Mouse (Mus musculus): ENCODE measurements around the gene Abcc8. TPM values are rescaled to one million over a fixed set of nuclear protein-coding genes. Genes with fewer than 3 reads are reported as not detected.
A peak's percentile ranks its signal among the peaks of the same experiment; 100 is the strongest.

Gene Abcc8
- polyA plus RNA-seq, 1 experiment from 2014 or later = 5.3 TPM

- no peaks in the 10 kb centered on the region for H3K4me1 ChIP-seq (ENCODE audit: control insufficient read depth, insufficient read depth, low read length)
- H3K4me2 ChIP-seq (ENCODE audit: low read depth) = no peak overlapping the region
- H3K9me3 ChIP-seq (ENCODE audit: control insufficient read depth, low read length) = no peaks in the 10 kb centered on the region
- H3K9ac ChIP-seq (ENCODE audit: low read length) = no peak overlapping the region
- no peak overlapping the region for H3K4me3 ChIP-seq (ENCODE audit: low read depth, low read length)
- ATAC-seq (ENCODE audit: insufficient read depth, low FRiP score, low TSS enrichment) = no peak
- no peak overlapping the region for H3K27ac ChIP-seq (ENCODE audit: low read depth, low read length)
- no peak for DNase-seq (ENCODE audit: low spot score)
- WGBS = 92% methylated on average over 11 of the region's 11 CpGs
- H3K36me3 ChIP-seq (ENCODE audit: control insufficient read depth, insufficient read depth, low read length) = no peaks in the 10 kb centered on the region
- H3K27me3 ChIP-seq (ENCODE audit: control insufficient read depth, insufficient read depth, low read length) = no peaks in the 10 kb centered on the region
These were observed 14.0 kb downstream of the Abcc8 start for GRCm38 (mm10) chr7:46165876-46166275.

DNA sequence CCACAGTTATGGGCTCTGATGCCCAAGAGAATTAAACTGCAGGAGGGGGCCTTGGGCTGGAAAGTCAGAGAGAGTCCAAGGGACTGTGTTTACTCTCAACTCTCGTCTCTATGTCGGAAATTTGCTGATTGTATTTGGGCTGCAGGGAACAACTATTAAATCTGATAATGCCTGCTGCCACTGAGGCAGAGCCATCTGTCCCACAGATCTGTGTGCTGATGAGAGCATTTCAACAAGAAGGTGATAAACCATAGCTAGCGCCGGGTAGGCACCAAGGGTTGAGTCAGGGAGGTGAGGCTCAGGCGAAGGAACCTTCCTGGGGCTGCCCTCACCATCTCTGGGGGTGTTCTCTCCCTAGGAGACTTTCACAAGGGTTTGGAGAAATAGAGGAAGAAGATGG lies 17.1 kb downstream of the Abcc8 start:
- Histone ChIP-seq H3K36me3 (ENCODE audit: control insufficient read depth, insufficient read depth, low read length) (no peaks in the 10 kb centered on the region), H3K27ac (ENCODE audit: low read depth, low read length) (no peak overlapping the region), H3K9me3 (ENCODE audit: control insufficient read depth, low read length) (no peaks in the 10 kb centered on the region), H3K4me2 (ENCODE audit: low read depth) (no peak overlapping the region), H3K9ac (ENCODE audit: low read length) (no peak overlapping the region), H3K4me1 (ENCODE audit: control insufficient read depth, insufficient read depth, low read length) (no peaks in the 10 kb centered on the region), H3K27me3 (ENCODE audit: control insufficient read depth, insufficient read depth, low read length) (no peaks in the 10 kb centered on the region), H3K4me3 (ENCODE audit: low read depth, low read length) (no peak overlapping the region)
- no peak for ATAC-seq (ENCODE audit: insufficient read depth, low FRiP score, low TSS enrichment)
- 90% methylated on average over 5 of the region's 5 CpGs for WGBS
- no peak for DNase-seq (ENCODE audit: low spot score)

GRCm38 (mm10) chr7:46162132-46162727 lies 17.6 kb downstream of the Abcc8 start:
- WGBS = 72% methylated on average over 11 of the region's 11 CpGs
- no peak overlapping the region for H3K9ac ChIP-seq (ENCODE audit: low read length)
- H3K9me3 ChIP-seq (ENCODE audit: control insufficient read depth, low read length) = no peaks in the 10 kb centered on the region

GRCm38 (mm10) chr7:46161615-46162014 lies 18.2 kb downstream of the Abcc8 start:
- Histone ChIP-seq H3K9me3 (ENCODE audit: control insufficient read depth, low read length) (no peaks in the 10 kb centered on the region), H3K27me3 (ENCODE audit: control insufficient read depth, insufficient read depth, low read length) (no peaks in the 10 kb centered on the region), H3K9ac (ENCODE audit: low read length) (no peak overlapping the region), H3K4me3 (ENCODE audit: low read depth, low read length) (no peak overlapping the region), H3K36me3 (ENCODE audit: control insufficient read depth, insufficient read depth, low read length) (no peaks in the 10 kb centered on the region), H3K4me2 (ENCODE audit: low read depth) (no peak overlapping the region), H3K4me1 (ENCODE audit: control insufficient read depth, insufficient read depth, low read length) (no peaks in the 10 kb centered on the region), H3K27ac (ENCODE audit: low read depth, low read length) (no peak overlapping the region)
- DNase-seq (ENCODE audit: low spot score) (no peak), ATAC-seq (ENCODE audit: insufficient read depth, low FRiP score, low TSS enrichment) (no peak)
- 19% methylated on average over 3 of the region's 3 CpGs for WGBS

More at GRCm38 (mm10) chr7:46162132-46162727, 17.6 kb downstream of the Abcc8 start:
- Histone ChIP-seq H3K27ac (ENCODE audit: low read depth, low read length) (no peak overlapping the region), H3K27me3 (ENCODE audit: control insufficient read depth, insufficient read depth, low read length) (no peaks in the 10 kb centered on the region), H3K4me3 (ENCODE audit: low read depth, low read length) (no peak overlapping the region), H3K4me1 (ENCODE audit: control insufficient read depth, insufficient read depth, low read length) (no peaks in the 10 kb centered on the region), H3K4me2 (ENCODE audit: low read depth) (no peak overlapping the region), H3K36me3 (ENCODE audit: control insufficient read depth, insufficient read depth, low read length) (no peaks in the 10 kb centered on the region)
- DNase-seq (ENCODE audit: low spot score) (no peak), ATAC-seq (ENCODE audit: insufficient read depth, low FRiP score, low TSS enrichment) (no peak)

DNA sequence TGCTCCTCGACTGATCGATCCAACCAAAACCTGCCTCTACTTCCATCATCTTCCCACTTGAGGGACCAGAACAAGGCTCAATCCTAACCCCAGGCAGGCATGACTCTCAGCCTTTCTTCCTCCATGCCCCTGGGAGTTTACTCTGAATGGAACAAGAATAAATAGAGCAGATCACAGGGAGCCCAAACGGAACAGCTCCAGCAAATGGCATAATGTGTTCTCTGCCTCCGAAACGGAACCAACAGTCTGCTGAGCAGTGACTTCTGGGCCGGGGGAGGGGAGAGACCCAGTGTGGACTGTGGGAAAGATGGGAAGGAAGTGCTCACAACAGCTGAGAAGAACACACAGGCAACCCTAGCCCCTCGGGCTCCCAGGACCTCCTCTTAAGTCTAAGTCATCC lies 22.1 kb downstream of the Abcc8 start:
- Histone ChIP-seq H3K9ac (ENCODE audit: low read length) (no peak overlapping the region), H3K36me3 (ENCODE audit: control insufficient read depth, insufficient read depth, low read length) (no peaks in the 10 kb centered on the region), H3K4me3 (ENCODE audit: low read depth, low read length) (no peak overlapping the region), H3K4me1 (ENCODE audit: control insufficient read depth, insufficient read depth, low read length) (peaks cover 3% of the 10 kb centered on the region; the same call in 1 of the 2 replicates), H3K9me3 (ENCODE audit: control insufficient read depth, low read length) (no peaks in the 10 kb centered on the region), H3K27ac (ENCODE audit: low read depth, low read length) (no peak overlapping the region), H3K27me3 (ENCODE audit: control insufficient read depth, insufficient read depth, low read length) (no peaks in the 10 kb centered on the region), H3K4me2 (ENCODE audit: low read depth) (no peak overlapping the region)
- 74% methylated on average over 7 of the region's 7 CpGs for WGBS
- DNase-seq (ENCODE audit: low spot score) = no peak
- ATAC-seq (ENCODE audit: insufficient read depth, low FRiP score, low TSS enrichment) = no peak

DNA sequence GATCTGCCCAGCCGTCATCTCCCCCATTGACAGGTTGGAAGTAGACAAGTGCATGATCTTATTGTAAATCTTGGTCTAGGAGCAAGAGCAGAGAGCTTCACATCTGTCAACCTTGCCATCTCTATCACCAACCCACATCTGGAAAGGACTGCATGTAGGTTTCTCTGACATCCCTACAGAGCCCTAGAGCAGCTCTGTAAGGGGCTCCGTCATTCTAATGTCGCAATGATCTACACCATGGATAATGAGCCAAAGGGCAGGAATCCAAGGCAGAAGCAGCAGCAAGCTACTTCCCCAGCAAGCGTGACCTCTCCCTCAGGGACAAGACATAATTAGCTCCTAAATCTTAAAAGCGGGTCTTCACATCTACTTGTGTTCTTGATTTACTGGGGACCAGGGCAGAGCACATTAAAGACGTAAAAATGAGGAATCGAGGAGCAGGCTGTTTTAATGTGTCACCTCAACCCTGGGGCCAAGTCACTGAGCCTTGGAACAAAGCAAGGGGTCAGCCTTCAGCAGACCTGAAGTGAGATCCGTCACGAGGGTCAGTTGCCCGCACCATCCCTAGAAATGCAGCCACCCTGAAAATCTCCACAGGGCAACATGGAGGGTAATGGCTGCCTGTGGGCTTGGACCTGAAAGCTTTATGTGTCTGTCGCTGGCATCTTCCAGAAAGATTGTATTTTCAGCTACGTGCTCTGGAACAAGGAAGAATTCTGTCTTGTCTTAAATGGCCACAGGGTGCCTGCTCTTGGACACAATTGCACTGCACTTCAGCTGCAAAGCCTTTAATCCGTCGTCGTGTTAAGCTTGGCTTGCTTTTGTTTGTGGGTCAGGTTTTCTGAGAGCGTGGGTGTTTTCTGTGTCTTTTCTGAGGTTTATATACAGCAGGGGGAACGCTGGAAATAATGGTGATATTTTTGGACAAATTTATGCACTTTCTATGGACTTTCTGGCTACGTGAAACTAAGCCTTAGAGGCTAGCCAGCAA lies 25.0 kb downstream of the Abcc8 start:
- 42% methylated on average over 18 of the region's 18 CpGs for WGBS

GRCm38 (mm10) chr7:46152819-46153351 lies 26.9 kb downstream of the Abcc8 start:
- H3K9me3 ChIP-seq (ENCODE audit: control insufficient read depth, low read length) = no peaks in the 10 kb centered on the region
- 73% methylated on average over 9 of the region's 9 CpGs for WGBS
- H3K27me3 ChIP-seq (ENCODE audit: control insufficient read depth, insufficient read depth, low read length) = no peaks in the 10 kb centered on the region
- H3K27ac ChIP-seq (ENCODE audit: low read depth, low read length) = no peak overlapping the region
- DNase-seq (ENCODE audit: low spot score) = no peak
- H3K4me2 ChIP-seq (ENCODE audit: low read depth) = no peak overlapping the region
- no peak for ATAC-seq (ENCODE audit: insufficient read depth, low FRiP score, low TSS enrichment)
- no peak overlapping the region for H3K9ac ChIP-seq (ENCODE audit: low read length)
- no peaks in the 10 kb centered on the region for H3K36me3 ChIP-seq (ENCODE audit: control insufficient read depth, insufficient read depth, low read length)
- H3K4me1 ChIP-seq (ENCODE audit: control insufficient read depth, insufficient read depth, low read length) = peaks cover 3% of the 10 kb centered on the region; the same call in 1 of the 2 replicates
- H3K4me3 ChIP-seq (ENCODE audit: low read depth, low read length) = no peak overlapping the region

More for the DNA sequence above, 25.0 kb downstream of the Abcc8 start:
- Histone ChIP-seq H3K9me3 (ENCODE audit: control insufficient read depth, low read length) (no peaks in the 10 kb centered on the region), H3K27ac (ENCODE audit: low read depth, low read length) (no peak overlapping the region), H3K36me3 (ENCODE audit: control insufficient read depth, insufficient read depth, low read length) (no peaks in the 10 kb centered on the region), H3K4me2 (ENCODE audit: low read depth) (no peak overlapping the region), H3K9ac (ENCODE audit: low read length) (no peak overlapping the region), H3K4me3 (ENCODE audit: low read depth, low read length) (no peak overlapping the region), H3K4me1 (ENCODE audit: control insufficient read depth, insufficient read depth, low read length) (peaks cover 3% of the 10 kb centered on the region; the same call in 1 of the 2 replicates), H3K27me3 (ENCODE audit: control insufficient read depth, insufficient read depth, low read length) (no peaks in the 10 kb centered on the region)
- ATAC-seq (ENCODE audit: insufficient read depth, low FRiP score, low TSS enrichment) = no peak
- DNase-seq (ENCODE audit: low spot score) = peak; percentile 36

GRCm38 (mm10) chr7:46147417-46147816 lies 32.4 kb downstream of the Abcc8 start:
- H3K4me3 ChIP-seq (ENCODE audit: low read depth, low read length) = no peak overlapping the region
- no peak overlapping the region for H3K9ac ChIP-seq (ENCODE audit: low read length)
- H3K27ac ChIP-seq (ENCODE audit: low read depth, low read length) = no peak overlapping the region
- ATAC-seq (ENCODE audit: insufficient read depth, low FRiP score, low TSS enrichment) (no peak), DNase-seq (ENCODE audit: low spot score) (no peak)
- 91% methylated on average over 7 of the region's 7 CpGs for WGBS
- no peaks in the 10 kb centered on the region for H3K27me3 ChIP-seq (ENCODE audit: control insufficient read depth, insufficient read depth, low read length)
- no peak overlapping the region for H3K4me2 ChIP-seq (ENCODE audit: low read depth)
- no peaks in the 10 kb centered on the region for H3K36me3 ChIP-seq (ENCODE audit: control insufficient read depth, insufficient read depth, low read length)
- no peaks in the 10 kb centered on the region for H3K4me1 ChIP-seq (ENCODE audit: control insufficient read depth, insufficient read depth, low read length)
- no peaks in the 10 kb centered on the region for H3K9me3 ChIP-seq (ENCODE audit: control insufficient read depth, low read length)

Measured in neural tube, embryonic 11.5 days (tissue).